Mouse (Mus musculus) cerebellum, adult (tissue): Measurements from ENCODE around the gene Hoxa6.

Experiments
- ATAC-seq: cut with Nextera tagmentation; 2 replicates; pipeline ENCODE4 v1.9.2; 2017; ENCODE audit warnings: mild to moderate bottlenecking, moderate library complexity, mixed read lengths; ENCODE audit not compliant: insufficient number of reproducible peaks, low FRiP score, low TSS enrichment

Hoxa6 gene

GRCm38 (mm10) chr6:52203121-52203370, 5.5 kb downstream of the Hoxa6 start:
- no peak for ATAC-seq

GRCm38 (mm10) chr6:52202362-52203120, 6.0 kb downstream of the Hoxa6 start:
- ATAC-seq, result no peak

- no peak for ATAC-seq
Observed at GRCm38 (mm10) chr6:52201269-52201668, 7.3 kb downstream of the Hoxa6 start.

GRCm38 (mm10) chr6:52200751-52201250, 7.7 kb downstream of the Hoxa6 start:
- ATAC-seq, result no peak

GRCm38 (mm10) chr6:52200073-52200750, 8.3 kb downstream of the Hoxa6 start:
- no peak for ATAC-seq

GRCm38 (mm10) chr6:52197271-52197670, 11.3 kb downstream of the Hoxa6 start:
- no peak for ATAC-seq

- ATAC-seq, result no peak
Observed at GRCm38 (mm10) chr6:52196811-52197210, 11.7 kb downstream of the Hoxa6 start.

GRCm38 (mm10) chr6:52194690-52195089, 13.8 kb downstream of the Hoxa6 start:
- ATAC-seq, result no peak

GRCm38 (mm10) chr6:52191860-52192550, 16.5 kb downstream of the Hoxa6 start:
- no peak for ATAC-seq

GRCm38 (mm10) chr6:52190906-52191810, 17.4 kb downstream of the Hoxa6 start, which contains the start of gene Hoxa4:
Gene Hoxa4 (minus strand): TSS chr6:52191753.
- ATAC-seq, result no peak

- no peak for ATAC-seq
Observed at GRCm38 (mm10) chr6:52190410-52190809, 18.1 kb downstream of the Hoxa6 start.

- ATAC-seq, result no peak
Observed at GRCm38 (mm10) chr6:52189909-52190308, 18.6 kb downstream of the Hoxa6 start.

- no peak for ATAC-seq
Observed at GRCm38 (mm10) chr6:52189172-52189591, 19.3 kb downstream of the Hoxa6 start.

- ATAC-seq, result no peak
Observed at GRCm38 (mm10) chr6:52186500-52186899, 22.0 kb downstream of the Hoxa6 start.

- no peak for ATAC-seq
Observed at GRCm38 (mm10) chr6:52185834-52186233, 22.7 kb downstream of the Hoxa6 start.

GRCm38 (mm10) chr6:52185222-52185621, 23.3 kb downstream of the Hoxa6 start:
- ATAC-seq, result no peak

GRCm38 (mm10) chr6:52184668-52185067, 23.9 kb downstream of the Hoxa6 start:
- ATAC-seq, result no peak

- ATAC-seq, result no peak
Observed at GRCm38 (mm10) chr6:52183311-52184080, 25.0 kb downstream of the Hoxa6 start.

GRCm38 (mm10) chr6:52182793-52183192, 25.7 kb downstream of the Hoxa6 start:
- no peak for ATAC-seq

- no peak for ATAC-seq
Observed at GRCm38 (mm10) chr6:52182030-52182429, 26.5 kb downstream of the Hoxa6 start.
